Mouse (Mus musculus) frontal cortex, adult 2 months (tissue): ENCODE data around the gene Smim1. TPM values are rescaled to one million over a fixed set of nuclear protein-coding genes. Genes with fewer than 3 reads are reported as not detected.

ENCODE experiments used
- DNase-seq, 2 experiments: peaks; one replicate each; pipeline ENCODE4 v3.0.0; 2022; ENCODE audit warnings: low spot score in 1 of 2; ENCODE audit errors: extremely low spot score in 1 of 2
- polyA plus RNA-seq: library from polyadenylated mRNA; depleted of rRNA; stranded (reverse); fragments of >200 nt; gene quantifications from 2 replicates; pipeline ENCODE4 v1.2.3, GENCODE M21; 2012; rRNA removed

The Smim1 gene
- 19.4 and 20.0 TPM in 2 replicates for polyA plus RNA-seq

GRCm38 (mm10) chr4:154025641-154026440 lies at the start of gene Smim1:
TSS of gene Smim1 (minus strand) at chr4:154026230.
- DNase-seq, result peak; percentile 51 to 77

- DNase-seq, result no peak
These were observed 45.9 kb upstream of the Smim1 start for GRCm38 (mm10) chr4:154071941-154072340.

- no peak for DNase-seq
These were observed 45.5 kb upstream of the Smim1 start for GRCm38 (mm10) chr4:154071521-154071920.

GRCm38 (mm10) chr4:154070896-154071295 lies 44.9 kb upstream of the Smim1 start:
- DNase-seq, result no peak

GRCm38 (mm10) chr4:154064827-154065773 lies 39.1 kb upstream of the Smim1 start:
- DNase-seq, result peak; percentile 13 to 64

GRCm38 (mm10) chr4:154057696-154058095 lies 31.7 kb upstream of the Smim1 start:
- DNase-seq, result no peak

GRCm38 (mm10) chr4:154056661-154057060 lies 30.6 kb upstream of the Smim1 start:
- no peak for DNase-seq

GRCm38 (mm10) chr4:154056046-154056445 lies 30.0 kb upstream of the Smim1 start:
- no peak for DNase-seq

GRCm38 (mm10) chr4:154055482-154055881 lies 29.5 kb upstream of the Smim1 start:
- no peak for DNase-seq

GRCm38 (mm10) chr4:154053065-154053464 lies 27.0 kb upstream of the Smim1 start:
- DNase-seq, result no peak

- peak; percentile 20 to 33 for DNase-seq
These were observed 25.4 kb upstream of the Smim1 start for GRCm38 (mm10) chr4:154051401-154051800.

- no peak for DNase-seq
These were observed 19.8 kb upstream of the Smim1 start for GRCm38 (mm10) chr4:154045837-154046236.

GRCm38 (mm10) chr4:154042577-154042976 lies 16.5 kb upstream of the Smim1 start, which contains the start of gene Ccdc27:
TSS of gene Ccdc27 (minus strand) at chr4:154042677.
- no peak for DNase-seq

GRCm38 (mm10) chr4:154037123-154037522 lies 11.1 kb upstream of the Smim1 start:
- no peak for DNase-seq

- DNase-seq, result no peak
These were observed 2.6 kb upstream of the Smim1 start for GRCm38 (mm10) chr4:154028646-154029045.

GRCm38 (mm10) chr4:154028066-154028465 lies 2.0 kb upstream of the Smim1 start:
- DNase-seq, result no peak

GRCm38 (mm10) chr4:154026441-154026761 lies 371 bp upstream of the Smim1 start:
- DNase-seq, result no peak

GRCm38 (mm10) chr4:154024729-154025521 lies 1.1 kb downstream of the Smim1 start:
- DNase-seq, result peak in 1 of 2 experiments; percentile 59

GRCm38 (mm10) chr4:154023754-154024601 lies 2.1 kb downstream of the Smim1 start:
- DNase-seq, result no peak

GRCm38 (mm10) chr4:154022844-154023243 lies 3.2 kb downstream of the Smim1 start:
- no peak for DNase-seq
